Mouse (Mus musculus) urinary bladder, postnatal 4 days (tissue): ENCODE data around the gene Gm31371.
"Not testable (repeated sequence)": the region's sequence is repeated elsewhere in the genome, so short reads cannot be mapped to it uniquely, and the experiment has no call there.

ENCODE experiments used
- DNase-seq, 2 experiments: peaks; one replicate each; pipeline ENCODE4 v3.0.0; 2021 to 2022; ENCODE audit warnings: low spot score in 2 of 2

The Gm31371 gene

GRCm38 (mm10) chr8:19903092-19903491 lies at the start of gene Gm31371:
Gm31371 (plus strand) TSS chr8:19903392.
- DNase-seq = not testable (repeated sequence)

GRCm38 (mm10) chr8:19906425-19907055 lies 3.3 kb downstream of the Gm31371 start:
- peak in 1 of 2 experiments; percentile 56 for DNase-seq

GRCm38 (mm10) chr8:19908841-19909321 lies 5.7 kb downstream of the Gm31371 start:
- DNase-seq = peak; percentile 27 to 57

- peak in 1 of 2 experiments; percentile 18 for DNase-seq
Measured at GRCm38 (mm10) chr8:19919086-19919485, 15.9 kb downstream of the Gm31371 start.

GRCm38 (mm10) chr8:19934274-19934673 lies 31.1 kb downstream of the Gm31371 start:
- peak; percentile 18 to 60 for DNase-seq

GRCm38 (mm10) chr8:19935541-19936030 lies 32.4 kb downstream of the Gm31371 start:
- peak; percentile 19 to 60 for DNase-seq

- DNase-seq = no peak
Measured at GRCm38 (mm10) chr8:19960935-19961334, 57.7 kb downstream of the Gm31371 start.

GRCm38 (mm10) chr8:19963766-19964165 lies 60.6 kb downstream of the Gm31371 start:
- DNase-seq = peak; percentile 18 to 76

- peak; percentile 48 to 77 for DNase-seq
Measured at GRCm38 (mm10) chr8:19968151-19968550, 65.0 kb downstream of the Gm31371 start.

- peak in 1 of 2 experiments; percentile 61 for DNase-seq
Measured at GRCm38 (mm10) chr8:19975237-19975636, 72.0 kb downstream of the Gm31371 start.
